Mouse (Mus musculus): ENCODE data around the gene Efnb2. TPM values are rescaled to one million over a fixed set of nuclear protein-coding genes. Genes with fewer than 3 reads are reported as not detected.

The Efnb2 gene
- polyA plus RNA-seq, 1 experiment from 2014 or later = 11.4 TPM

GRCm38 (mm10) chr8:8609141-8609540 is 51.9 kb downstream of the Efnb2 start:
- H3K36me3 ChIP-seq = no peaks in the 10 kb centered on the region
- H3K4me1 ChIP-seq (replicated peaks) = no peaks in the 10 kb centered on the region; the same call in 1 of the 2 replicates
- no peak for ATAC-seq (replicated peaks; ENCODE audit: insufficient number of reproducible peaks, insufficient read depth, low FRiP score, low read depth)
- 22% methylated on average over 5 of the region's 5 CpGs for WGBS
- H3K4me3 ChIP-seq = no peak overlapping the region
- no peak overlapping the region for H3K4me2 ChIP-seq
- H3K27ac ChIP-seq = no peak overlapping the region
- H3K9ac ChIP-seq = no peak overlapping the region
- H3K27me3 ChIP-seq = no peaks in the 10 kb centered on the region
- no peaks in the 10 kb centered on the region for H3K9me3 ChIP-seq (replicated peaks)

DNA sequence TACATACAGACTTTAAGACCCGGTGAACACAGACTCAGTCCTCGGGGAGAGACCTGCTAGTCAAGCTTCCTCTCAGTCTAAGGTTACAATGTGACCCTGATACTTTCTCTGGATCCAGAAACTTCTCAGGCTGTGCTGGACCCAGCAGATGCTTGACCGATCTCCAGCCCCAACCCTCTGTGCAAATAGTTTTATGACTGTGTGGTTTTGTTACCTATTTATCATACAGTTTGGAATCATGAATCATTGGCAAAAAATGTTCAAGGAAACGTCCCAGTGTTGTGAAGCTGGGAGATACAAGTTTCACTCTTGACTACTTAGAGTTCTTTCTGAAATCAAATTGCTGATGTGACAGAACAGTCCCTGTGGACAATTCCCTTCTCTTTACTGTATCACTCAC is 55.4 kb downstream of the Efnb2 start:
- Histone ChIP-seq H3K9me3 (replicated peaks) (no peaks in the 10 kb centered on the region), H3K4me3 (no peak overlapping the region), H3K9ac (no peak overlapping the region)

GRCm38 (mm10) chr8:8603875-8604274 is 57.2 kb downstream of the Efnb2 start:
- no peak overlapping the region for H3K27ac ChIP-seq
- ATAC-seq (replicated peaks; ENCODE audit: insufficient number of reproducible peaks, insufficient read depth, low FRiP score, low read depth) = no peak

More for the DNA sequence above, 55.4 kb downstream of the Efnb2 start:
- WGBS = 61% methylated on average over 4 of the region's 4 CpGs
- Histone ChIP-seq H3K4me2 (no peak overlapping the region), H3K4me1 (replicated peaks) (peaks cover 5% of the 10 kb centered on the region), H3K27ac (no peak overlapping the region), H3K27me3 (no peaks in the 10 kb centered on the region), H3K36me3 (no peaks in the 10 kb centered on the region)
- no peak for ATAC-seq (replicated peaks; ENCODE audit: insufficient number of reproducible peaks, insufficient read depth, low FRiP score, low read depth)

DNA sequence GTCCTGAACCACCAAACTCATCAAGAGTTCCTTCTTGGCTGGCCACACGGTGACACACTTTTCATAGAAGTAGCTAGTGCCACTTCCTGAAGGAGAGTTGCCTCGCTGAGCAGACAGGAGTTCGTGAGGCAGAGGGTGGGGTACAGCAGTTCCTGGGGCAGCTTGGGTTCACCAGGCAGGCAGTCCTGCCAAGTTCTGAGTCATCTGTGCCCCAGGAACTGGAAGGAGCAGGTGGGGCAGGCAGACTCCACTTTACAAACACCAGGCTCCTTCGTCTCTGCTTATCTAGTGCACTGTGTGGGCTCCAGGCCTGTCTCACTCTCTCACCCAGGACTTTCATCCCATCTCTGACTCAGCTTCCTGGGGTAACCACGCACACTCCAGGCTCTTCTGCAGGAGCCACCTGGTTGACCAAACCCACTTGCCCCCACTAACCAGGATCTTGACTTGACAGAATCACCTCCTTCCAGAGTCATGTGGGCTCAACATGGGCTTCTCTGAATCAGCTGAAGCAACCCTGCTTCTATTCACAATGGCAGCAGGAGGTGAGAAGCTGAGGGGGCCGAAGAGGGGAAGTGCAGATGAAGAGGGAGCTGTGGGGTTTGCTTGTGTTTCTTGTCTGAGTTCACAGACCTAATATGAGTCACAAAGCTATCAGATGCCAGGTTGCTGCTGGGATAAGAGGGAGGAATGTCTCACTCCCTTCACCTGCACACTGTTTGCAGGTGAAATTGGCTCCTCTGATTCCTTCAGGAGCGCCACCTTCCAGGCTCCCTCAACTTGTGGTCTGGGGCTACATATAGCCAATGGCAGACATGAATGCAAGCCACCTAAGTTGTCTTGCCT is 58.2 kb downstream of the Efnb2 start:
- Histone ChIP-seq H3K27me3 (no peaks in the 10 kb centered on the region), H3K36me3 (no peaks in the 10 kb centered on the region), H3K4me1 (replicated peaks) (peaks cover 8% of the 10 kb centered on the region), H3K4me2 (no peak overlapping the region), H3K9me3 (replicated peaks) (no peaks in the 10 kb centered on the region), H3K4me3 (no peak overlapping the region), H3K27ac (no peak overlapping the region), H3K9ac (no peak overlapping the region)
- WGBS = 44% methylated on average over 7 of the region's 7 CpGs
- peak; percentile 39; the same call in 1 of the 2 replicates for ATAC-seq (replicated peaks; ENCODE audit: insufficient number of reproducible peaks, insufficient read depth, low FRiP score, low read depth)

More at GRCm38 (mm10) chr8:8603875-8604274, 57.2 kb downstream of the Efnb2 start:
- H3K4me3 ChIP-seq = no peak overlapping the region
- peaks cover 5% of the 10 kb centered on the region for H3K4me1 ChIP-seq (replicated peaks)
- H3K4me2 ChIP-seq = no peak overlapping the region
- H3K27me3 ChIP-seq = no peaks in the 10 kb centered on the region
- H3K9me3 ChIP-seq (replicated peaks) = no peaks in the 10 kb centered on the region
- H3K9ac ChIP-seq = no peak overlapping the region
- 51% methylated on average over 6 of the region's 6 CpGs for WGBS
- no peaks in the 10 kb centered on the region for H3K36me3 ChIP-seq

DNA sequence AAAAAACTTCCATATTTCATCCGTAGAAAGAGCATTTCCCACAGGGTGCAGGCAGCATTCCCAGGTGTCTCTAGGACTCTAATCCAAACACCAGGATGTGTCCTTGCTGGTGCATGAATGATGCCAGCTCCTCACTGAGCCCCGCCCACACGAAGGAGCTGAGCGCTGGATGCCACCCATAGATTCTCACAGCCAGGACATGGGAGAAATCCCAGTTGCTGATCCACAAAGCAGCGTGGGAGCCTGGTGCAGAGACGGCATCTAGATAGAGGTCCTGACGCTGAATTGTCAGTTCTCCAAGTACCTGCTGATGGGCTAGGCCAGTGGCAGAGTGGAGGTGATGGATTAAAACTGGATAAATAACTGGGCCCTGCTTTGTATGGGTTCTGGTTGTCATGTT is 61.1 kb downstream of the Efnb2 start:
- no peaks in the 10 kb centered on the region for H3K9me3 ChIP-seq (replicated peaks)
- no peaks in the 10 kb centered on the region for H3K36me3 ChIP-seq
- no peak overlapping the region for H3K4me3 ChIP-seq
- no peak overlapping the region for H3K4me2 ChIP-seq
- no peak for ATAC-seq (replicated peaks; ENCODE audit: insufficient number of reproducible peaks, insufficient read depth, low FRiP score, low read depth)
- 86% methylated on average over 7 of the region's 7 CpGs for whole genome bisulfite sequencing
- H3K9ac ChIP-seq = no peak overlapping the region
- no peak overlapping the region for H3K27ac ChIP-seq
- H3K27me3 ChIP-seq = no peaks in the 10 kb centered on the region
- H3K4me1 ChIP-seq (replicated peaks) = peaks cover 14% of the 10 kb centered on the region

DNA sequence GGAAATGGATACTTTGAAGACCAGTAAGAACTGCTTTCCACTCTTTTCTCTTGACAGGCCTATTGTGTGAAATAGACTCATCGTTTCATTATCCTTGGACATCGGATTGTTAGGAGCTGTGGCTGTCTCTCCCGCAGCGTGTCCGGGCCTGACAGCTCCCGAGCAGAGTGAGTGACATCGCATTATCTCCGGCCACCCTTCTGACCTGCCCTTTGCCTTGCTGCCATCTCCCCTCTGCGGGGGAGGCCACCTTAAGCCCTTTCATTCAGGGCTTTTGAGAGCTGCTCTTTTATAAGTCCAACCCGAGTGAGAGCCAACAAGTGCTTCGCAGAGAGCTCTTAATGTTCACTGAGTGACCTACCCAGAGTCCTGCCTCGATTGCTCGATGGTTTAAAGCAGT is 63.6 kb downstream of the Efnb2 start:
- no peak for ATAC-seq (replicated peaks; ENCODE audit: insufficient number of reproducible peaks, insufficient read depth, low FRiP score, low read depth)

GRCm38 (mm10) chr8:8595831-8596611 is 65.0 kb downstream of the Efnb2 start:
- 60% methylated on average over 12 of the region's 12 CpGs for WGBS
- Histone ChIP-seq H3K4me1 (replicated peaks) (peaks cover 8% of the 10 kb centered on the region), H3K9me3 (replicated peaks) (no peaks in the 10 kb centered on the region), H3K27me3 (no peaks in the 10 kb centered on the region), H3K4me3 (no peak overlapping the region), H3K36me3 (no peaks in the 10 kb centered on the region), H3K9ac (no peak overlapping the region), H3K27ac (no peak overlapping the region), H3K4me2 (no peak overlapping the region)
- ATAC-seq (replicated peaks; ENCODE audit: insufficient number of reproducible peaks, insufficient read depth, low FRiP score, low read depth) = no peak

More for the DNA sequence above, 63.6 kb downstream of the Efnb2 start:
- 30% methylated on average over 13 of the region's 13 CpGs for WGBS
- no peak overlapping the region for H3K27ac ChIP-seq
- H3K27me3 ChIP-seq = no peaks in the 10 kb centered on the region
- H3K9ac ChIP-seq = no peak overlapping the region
- no peak overlapping the region for H3K4me2 ChIP-seq
- H3K9me3 ChIP-seq (replicated peaks) = no peaks in the 10 kb centered on the region
- H3K4me1 ChIP-seq (replicated peaks) = peaks cover 8% of the 10 kb centered on the region
- H3K36me3 ChIP-seq = no peaks in the 10 kb centered on the region
- no peak overlapping the region for H3K4me3 ChIP-seq

- no peak overlapping the region for H3K27ac ChIP-seq
- H3K9ac ChIP-seq = no peak overlapping the region
- no peaks in the 10 kb centered on the region for H3K27me3 ChIP-seq
- no peak overlapping the region for H3K4me2 ChIP-seq
- no peak overlapping the region for H3K4me3 ChIP-seq
- peaks cover 13% of the 10 kb centered on the region for H3K4me1 ChIP-seq (replicated peaks)
- 86% methylated on average over 7 of the region's 7 CpGs for WGBS
- no peaks in the 10 kb centered on the region for H3K9me3 ChIP-seq (replicated peaks)
- ATAC-seq (replicated peaks; ENCODE audit: insufficient number of reproducible peaks, insufficient read depth, low FRiP score, low read depth) = no peak
- H3K36me3 ChIP-seq = no peaks in the 10 kb centered on the region
Measured at GRCm38 (mm10) chr8:8593812-8594211, 67.2 kb downstream of the Efnb2 start.

DNA sequence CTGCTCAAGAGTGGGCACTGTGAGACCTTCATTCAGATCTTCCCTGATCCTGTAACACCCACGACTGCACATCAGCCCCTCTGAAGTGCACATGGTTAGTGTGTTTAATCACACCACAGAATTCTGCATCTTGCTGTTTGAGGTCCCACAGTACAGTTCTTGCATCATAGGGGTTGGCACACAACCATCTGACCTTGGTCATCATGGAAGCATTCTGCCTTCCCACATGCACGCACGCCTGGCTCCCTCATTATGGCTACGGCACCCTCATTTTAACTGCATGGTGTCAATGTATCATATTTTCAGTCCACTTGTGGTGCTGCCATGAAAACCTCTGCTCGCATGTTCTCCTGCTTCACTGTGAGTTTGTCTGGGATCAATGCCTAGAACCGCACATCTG is 67.7 kb downstream of the Efnb2 start:
- no peak for ATAC-seq (replicated peaks; ENCODE audit: insufficient number of reproducible peaks, insufficient read depth, low FRiP score, low read depth)
- H3K4me3 ChIP-seq = no peak overlapping the region
- H3K36me3 ChIP-seq = no peaks in the 10 kb centered on the region
- H3K9ac ChIP-seq = no peak overlapping the region
- no peaks in the 10 kb centered on the region for H3K9me3 ChIP-seq (replicated peaks)
- no peaks in the 10 kb centered on the region for H3K27me3 ChIP-seq
- WGBS = 94% methylated on average over 6 of the region's 6 CpGs
- H3K4me1 ChIP-seq (replicated peaks) = peaks cover 13% of the 10 kb centered on the region
- no peak overlapping the region for H3K27ac ChIP-seq
- no peak overlapping the region for H3K4me2 ChIP-seq

- no peak overlapping the region for H3K4me2 ChIP-seq
- H3K4me1 ChIP-seq (replicated peaks) = peaks cover 7% of the 10 kb centered on the region; the same call in 1 of the 2 replicates
- no peak overlapping the region for H3K27ac ChIP-seq
- 90% methylated on average over 3 of the region's 3 CpGs for WGBS
- no peaks in the 10 kb centered on the region for H3K27me3 ChIP-seq
- H3K9ac ChIP-seq = no peak overlapping the region
- ATAC-seq (replicated peaks; ENCODE audit: insufficient number of reproducible peaks, insufficient read depth, low FRiP score, low read depth) = no peak
- H3K9me3 ChIP-seq (replicated peaks) = no peaks in the 10 kb centered on the region
- no peak overlapping the region for H3K4me3 ChIP-seq
- H3K36me3 ChIP-seq = no peaks in the 10 kb centered on the region
Measured at GRCm38 (mm10) chr8:8592331-8592730, 68.7 kb downstream of the Efnb2 start.

DNA sequence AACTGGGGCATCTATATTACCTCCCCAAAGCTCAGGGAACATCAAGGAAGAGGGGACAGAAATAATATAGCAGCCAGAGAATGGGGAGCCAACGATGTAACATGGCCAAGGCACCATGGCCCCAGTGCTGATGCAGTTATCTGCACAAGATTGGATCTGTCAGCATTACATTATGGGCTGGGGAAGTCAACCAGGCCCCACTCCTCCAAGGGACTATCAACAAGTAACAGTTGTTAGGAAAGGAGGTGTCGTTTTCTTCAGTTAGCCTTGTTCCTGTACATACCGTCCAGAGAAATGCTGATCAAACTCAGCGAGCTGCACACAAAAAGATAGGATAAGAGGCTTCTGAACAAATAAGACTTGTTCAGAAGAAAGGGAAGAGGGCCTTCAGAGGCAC is 77.1 kb downstream of the Efnb2 start:
- Histone ChIP-seq H3K9me3 (replicated peaks) (no peaks in the 10 kb centered on the region), H3K4me2 (no peak overlapping the region), H3K9ac (no peak overlapping the region), H3K27me3 (no peaks in the 10 kb centered on the region), H3K36me3 (no peaks in the 10 kb centered on the region), H3K4me3 (no peak overlapping the region), H3K27ac (no peak overlapping the region), H3K4me1 (replicated peaks) (no peaks in the 10 kb centered on the region)
- ATAC-seq (replicated peaks; ENCODE audit: insufficient number of reproducible peaks, insufficient read depth, low FRiP score, low read depth) = no peak
- 37% methylated on average over 4 of the region's 4 CpGs for WGBS

All from heart, embryonic 15.5 days (tissue).